Mouse (Mus musculus) hindbrain, embryonic 15.5 days (tissue): ENCODE measurements around the gene Prrc2b. TPM values are rescaled to one million over a fixed set of nuclear protein-coding genes. Genes with fewer than 3 reads are reported as not detected.

Source experiments
- ATAC-seq: fragments of 200-750 bp; cut with Nextera tagmentation; 2 replicates; pipeline ENCODE4 v1.8.0; 2017; ENCODE audit warnings: low read depth, moderate number of reproducible peaks, moderate TSS enrichment; ENCODE audit not compliant: low FRiP score
- H3K27ac ChIP-seq: fragments of 300-500 bp; sonication (generic); replicated peaks from 2 replicates; pipeline ENCODE4 v1.5.1; 2015; ENCODE audit warnings: mild to moderate bottlenecking, inconsistent platforms
- H3K27me3 ChIP-seq: fragments of 300-500 bp; sonication (generic); 2 replicates; pipeline ENCODE4 v1.6.1; 2015; ENCODE audit warnings: control low read depth, inconsistent platforms
- H3K36me3 ChIP-seq: fragments of 300-500 bp; sonication (generic); 2 replicates; pipeline ENCODE4 v1.6.1; 2015; ENCODE audit warnings: control low read depth, inconsistent platforms
- H3K4me1 ChIP-seq: fragments of 300-500 bp; sonication (generic); replicated peaks from 2 replicates; pipeline ENCODE4 v1.6.1; 2015; ENCODE audit warnings: control low read depth, inconsistent platforms
- H3K4me2 ChIP-seq: fragments of 300-500 bp; sonication (generic); 2 replicates; pipeline ENCODE4 v1.6.1; 2015; ENCODE audit warnings: moderate library complexity, mild to moderate bottlenecking, inconsistent platforms
- H3K4me3 ChIP-seq: fragments of 300-500 bp; sonication (generic); 2 replicates; pipeline ENCODE4 v1.5.1; 2015; ENCODE audit warnings: mild to moderate bottlenecking, inconsistent platforms
- H3K9ac ChIP-seq: fragments of 300-500 bp; sonication (generic); 2 replicates; pipeline ENCODE4 v1.6.1; 2015; ENCODE audit warnings: inconsistent platforms
- H3K9me3 ChIP-seq: fragments of 300-500 bp; sonication (generic); 2 replicates; pipeline ENCODE4 v1.6.1; 2016; ENCODE audit warnings: control low read depth, inconsistent platforms
- WGBS: fragments of 180-500 bp; shearing (Covaris S2); methylation state at CpG from one replicate; pipeline ENCODE4 v1.1.7; 2015; 5-methylcytosine and 5-hydroxymethylcytosine counted together
- polyA plus RNA-seq: library from polyadenylated mRNA; unstranded; fragments of >200 nt; fragmentation: Nextera tagmentation; extraction: Ambion mirVana; gene quantifications from 2 replicates; pipeline ENCODE4 v1.2.1, GENCODE M21; 2015

Prrc2b gene
- 79.7 and 81.1 TPM in 2 replicates for polyA plus RNA-seq

- Histone ChIP-seq H3K27ac (peak within 1 kb of the TSS; percentile 99), H3K4me2 (peak within 1 kb of the TSS; percentile 82), H3K36me3 (no peaks in the 10 kb centered on the region), H3K4me3 (peak within 1 kb of the TSS; percentile 86), H3K27me3 (no peaks in the 10 kb centered on the region), H3K4me1 (peaks cover 48% of the 10 kb centered on the region), H3K9ac (peak within 1 kb of the TSS; percentile 95), H3K9me3 (no peaks in the 10 kb centered on the region)
- peak; percentile 68 for ATAC-seq
- under 1% methylated on average over 47 of the region's 117 CpGs for WGBS
Observed at GRCm38 (mm10) chr2:32150924-32151659, at the start of gene Prrc2b. Gene Prrc2b (plus strand): TSS chr2:32151082.

- Histone ChIP-seq H3K4me1 (peaks cover 10% of the 10 kb centered on the region), H3K36me3 (peaks cover 18% of the 10 kb centered on the region), H3K27ac (no peak overlapping the region), H3K9ac (no peak overlapping the region), H3K27me3 (no peaks in the 10 kb centered on the region), H3K4me2 (no peak overlapping the region), H3K9me3 (no peaks in the 10 kb centered on the region), H3K4me3 (no peak overlapping the region)
- 62% methylated on average over 5 of the region's 5 CpGs for WGBS
- no peak for ATAC-seq
Observed at GRCm38 (mm10) chr2:32102944-32103343, 47.9 kb upstream of the Prrc2b start.

GRCm38 (mm10) chr2:32103557-32103956 is 47.3 kb upstream of the Prrc2b start:
- no peak overlapping the region for H3K4me2 ChIP-seq
- peaks cover 21% of the 10 kb centered on the region for H3K36me3 ChIP-seq
- H3K27ac ChIP-seq: no peak overlapping the region
- H3K9me3 ChIP-seq: no peaks in the 10 kb centered on the region
- 78% methylated on average over 7 of the region's 7 CpGs for WGBS
- H3K9ac ChIP-seq: no peak overlapping the region
- no peaks in the 10 kb centered on the region for H3K27me3 ChIP-seq
- H3K4me3 ChIP-seq: no peak overlapping the region
- H3K4me1 ChIP-seq: peaks cover 7% of the 10 kb centered on the region; the same call in 1 of the 2 replicates
- ATAC-seq: no peak

GRCm38 (mm10) chr2:32104122-32104521 is 46.8 kb upstream of the Prrc2b start:
- no peak for ATAC-seq
- no peak overlapping the region for H3K27ac ChIP-seq
- H3K4me3 ChIP-seq: no peak overlapping the region
- no peaks in the 10 kb centered on the region for H3K9me3 ChIP-seq
- H3K27me3 ChIP-seq: no peaks in the 10 kb centered on the region
- 80% methylated on average over 7 of the region's 7 CpGs for WGBS
- peaks cover 7% of the 10 kb centered on the region; the same call in 1 of the 2 replicates for H3K4me1 ChIP-seq
- H3K4me2 ChIP-seq: no peak overlapping the region
- peaks cover 21% of the 10 kb centered on the region for H3K36me3 ChIP-seq
- H3K9ac ChIP-seq: no peak overlapping the region

GRCm38 (mm10) chr2:32105117-32105913 is 45.6 kb upstream of the Prrc2b start:
- WGBS: 48% methylated on average over 16 of the region's 16 CpGs
- Histone ChIP-seq H3K36me3 (peaks cover 18% of the 10 kb centered on the region), H3K27ac (no peak overlapping the region), H3K4me1 (peaks cover 7% of the 10 kb centered on the region; the same call in 1 of the 2 replicates), H3K4me2 (no peak overlapping the region), H3K9ac (no peak overlapping the region), H3K9me3 (no peaks in the 10 kb centered on the region), H3K4me3 (no peak overlapping the region), H3K27me3 (no peaks in the 10 kb centered on the region)
- ATAC-seq: peak; percentile 34; the same call in 1 of the 2 replicates

GRCm38 (mm10) chr2:32105930-32106329 is 45.0 kb upstream of the Prrc2b start:
- H3K9me3 ChIP-seq: no peaks in the 10 kb centered on the region
- H3K4me1 ChIP-seq: peaks cover 7% of the 10 kb centered on the region; the same call in 1 of the 2 replicates
- H3K4me2 ChIP-seq: no peak overlapping the region
- no peak overlapping the region for H3K4me3 ChIP-seq
- no peak overlapping the region for H3K9ac ChIP-seq
- H3K27me3 ChIP-seq: no peaks in the 10 kb centered on the region
- 91% methylated on average over 7 of the region's 7 CpGs for WGBS
- no peak for ATAC-seq
- H3K27ac ChIP-seq: no peak overlapping the region
- peaks cover 12% of the 10 kb centered on the region; the same call in 1 of the 2 replicates for H3K36me3 ChIP-seq

GRCm38 (mm10) chr2:32111268-32111667 is 39.6 kb upstream of the Prrc2b start:
- no peak for ATAC-seq
- H3K4me3 ChIP-seq: no peak overlapping the region
- H3K27me3 ChIP-seq: no peaks in the 10 kb centered on the region
- H3K9me3 ChIP-seq: no peaks in the 10 kb centered on the region
- H3K4me2 ChIP-seq: no peak overlapping the region
- no peaks in the 10 kb centered on the region for H3K4me1 ChIP-seq
- H3K36me3 ChIP-seq: peaks cover 16% of the 10 kb centered on the region; the same call in 1 of the 2 replicates
- no peak overlapping the region for H3K27ac ChIP-seq
- no peak overlapping the region for H3K9ac ChIP-seq
- WGBS: 95% methylated on average over 1 of the region's 1 CpGs

- peaks cover 16% of the 10 kb centered on the region; the same call in 1 of the 2 replicates for H3K36me3 ChIP-seq
- H3K4me3 ChIP-seq: no peak overlapping the region
- no peaks in the 10 kb centered on the region for H3K9me3 ChIP-seq
- H3K27ac ChIP-seq: no peak overlapping the region
- no peaks in the 10 kb centered on the region for H3K27me3 ChIP-seq
- no peaks in the 10 kb centered on the region for H3K4me1 ChIP-seq
- WGBS: 84% methylated on average over 2 of the region's 2 CpGs
- no peak overlapping the region for H3K4me2 ChIP-seq
- no peak overlapping the region for H3K9ac ChIP-seq
- no peak for ATAC-seq
Observed at GRCm38 (mm10) chr2:32112548-32112947, 38.3 kb upstream of the Prrc2b start.

- Histone ChIP-seq H3K36me3 (0 out of 2 replicates have a peak, but pooled peaks cover 3% of the 10 kb centered on the region), H3K4me3 (no peak overlapping the region), H3K27me3 (no peaks in the 10 kb centered on the region), H3K27ac (no peak overlapping the region), H3K9ac (no peak overlapping the region), H3K4me1 (no peaks in the 10 kb centered on the region), H3K4me2 (no peak overlapping the region), H3K9me3 (no peaks in the 10 kb centered on the region)
- no peak for ATAC-seq
- 93% methylated on average over 4 of the region's 4 CpGs for WGBS
Observed at GRCm38 (mm10) chr2:32115851-32116268, 35.0 kb upstream of the Prrc2b start.

GRCm38 (mm10) chr2:32119802-32120750 is 30.8 kb upstream of the Prrc2b start:
- H3K9me3 ChIP-seq: no peaks in the 10 kb centered on the region
- H3K4me1 ChIP-seq: no peaks in the 10 kb centered on the region
- H3K9ac ChIP-seq: no peak overlapping the region
- H3K27me3 ChIP-seq: no peaks in the 10 kb centered on the region
- no peaks in the 10 kb centered on the region for H3K36me3 ChIP-seq
- H3K4me3 ChIP-seq: no peak overlapping the region
- ATAC-seq: no peak
- no peak overlapping the region for H3K27ac ChIP-seq
- no peak overlapping the region for H3K4me2 ChIP-seq
- WGBS: 86% methylated on average over 20 of the region's 20 CpGs

- Histone ChIP-seq H3K36me3 (no peaks in the 10 kb centered on the region), H3K27me3 (no peaks in the 10 kb centered on the region), H3K27ac (no peak overlapping the region), H3K4me2 (no peak overlapping the region), H3K4me3 (no peak overlapping the region), H3K4me1 (no peaks in the 10 kb centered on the region), H3K9ac (no peak overlapping the region), H3K9me3 (no peaks in the 10 kb centered on the region)
- WGBS: 77% methylated on average over 5 of the region's 5 CpGs
- ATAC-seq: no peak
Observed at GRCm38 (mm10) chr2:32121150-32121549, 29.7 kb upstream of the Prrc2b start.
